Mouse (Mus musculus) heart, postnatal 25 days (tissue): Measurements from ENCODE around the gene Tead4. TPM values are rescaled to one million over a fixed set of nuclear protein-coding genes. Genes with fewer than 3 reads are reported as not detected.
"Not testable (repeated sequence)": the region's sequence is repeated elsewhere in the genome, so short reads cannot be mapped to it uniquely, and the experiment has no call there.

Experiments
- DNase-seq: peaks from one replicate; pipeline ENCODE4 v3.0.0; 2022; ENCODE audit warnings: low spot score
- intact Hi-C: fragments of 180-260 bp; cut with DNase I; formaldehyde crosslinking; loops from one replicate; pipeline ENCODE4 v1.15.1; 2025
- total RNA-seq, 2 experiments: library from RNA; stranded (reverse); gene quantifications; 2 replicates each; pipeline ENCODE4 v1.2.3; 2021

Gene Tead4
- total RNA-seq = 1 to 10 TPM; 3.7 to 4.4 TPM

GRCm38 (mm10) chr6:128300134-128301001 lies at the start of gene Tead4:
Gene Tead4, minus strand, starts transcription at chr6:128300823.
- intact Hi-C loops = no loop called here
- DNase-seq = peak; percentile 72

- intact Hi-C loops = no loop called here
- no peak for DNase-seq
Observed at GRCm38 (mm10) chr6:128349711-128350110, 49.1 kb upstream of the Tead4 start.

GRCm38 (mm10) chr6:128346782-128347181 lies 46.2 kb upstream of the Tead4 start:
- intact Hi-C loops = no loop called here
- no peak for DNase-seq

- DNase-seq = no peak
- intact Hi-C loops = no loop called here
Observed at GRCm38 (mm10) chr6:128345623-128346022, 45.0 kb upstream of the Tead4 start.

- DNase-seq = no peak
- intact Hi-C loops = no loop called here
Observed at GRCm38 (mm10) chr6:128341956-128342723, 41.5 kb upstream of the Tead4 start.

- intact Hi-C loops = no loop called here
- no peak for DNase-seq
Observed at GRCm38 (mm10) chr6:128338876-128339275, 38.3 kb upstream of the Tead4 start.

GRCm38 (mm10) chr6:128337467-128337866 lies 36.8 kb upstream of the Tead4 start:
- no peak for DNase-seq
- intact Hi-C loops = no loop called here

- DNase-seq = peak; percentile 9
- intact Hi-C loops = no loop called here
Observed at GRCm38 (mm10) chr6:128334397-128335124, 33.9 kb upstream of the Tead4 start.

GRCm38 (mm10) chr6:128318317-128318716 lies 17.7 kb upstream of the Tead4 start:
- intact Hi-C loops = loop anchor here (1.0 to 5.0 kb wide), 3 partner anchors 40 to 159 kb away; no protein-coding TSS in a partner anchor
- no peak for DNase-seq

GRCm38 (mm10) chr6:128315597-128315996 lies 15.0 kb upstream of the Tead4 start:
- intact Hi-C loops = loop anchor here (5.0 kb wide), 1 partner anchor 162 kb away; no protein-coding TSS in a partner anchor
- no peak for DNase-seq

- no peak for DNase-seq
- intact Hi-C loops = loop anchor here (5.0 kb wide), 1 partner anchor 163 kb away; no protein-coding TSS in a partner anchor
Observed at GRCm38 (mm10) chr6:128314796-128315195, 14.2 kb upstream of the Tead4 start.

GRCm38 (mm10) chr6:128308311-128308710 lies 7.7 kb upstream of the Tead4 start:
- intact Hi-C loops = loop anchor here (1.0 to 5.0 kb wide), 2 partner anchors 74 to 106 kb away; no protein-coding TSS in a partner anchor
- DNase-seq = no peak

- no peak for DNase-seq
- intact Hi-C loops = loop anchor here (5.0 kb wide), 1 partner anchor 102 kb away; no protein-coding TSS in a partner anchor
Observed at GRCm38 (mm10) chr6:128304801-128305200, 4.2 kb upstream of the Tead4 start.

GRCm38 (mm10) chr6:128302640-128303039 lies 2.0 kb upstream of the Tead4 start:
- DNase-seq, intact Hi-C loops: not testable (repeated sequence)

GRCm38 (mm10) chr6:128301891-128302290 lies 1.3 kb upstream of the Tead4 start:
- no peak for DNase-seq
- intact Hi-C loops = no loop called here

- intact Hi-C loops = no loop called here
- DNase-seq = no peak
Observed at GRCm38 (mm10) chr6:128301458-128301857, 835 bp upstream of the Tead4 start.

- intact Hi-C loops = no loop called here
- no peak for DNase-seq
Observed at GRCm38 (mm10) chr6:128299292-128300133, 1.1 kb downstream of the Tead4 start.

GRCm38 (mm10) chr6:128298246-128298645 lies 2.4 kb downstream of the Tead4 start:
- intact Hi-C loops = no loop called here
- DNase-seq = no peak

- intact Hi-C loops = no loop called here
- DNase-seq = no peak
Observed at GRCm38 (mm10) chr6:128296750-128297393, 3.8 kb downstream of the Tead4 start.
